Mouse (Mus musculus) lung, embryonic 16.5 days (tissue): ENCODE data around the gene Frmd4a. TPM values are rescaled to one million over a fixed set of nuclear protein-coding genes. Genes with fewer than 3 reads are reported as not detected.

ENCODE experiments used
- ATAC-seq: fragments of 200-750 bp; cut with Nextera tagmentation; 2 replicates; pipeline ENCODE4 v1.8.0; 2017; ENCODE audit warnings: low read depth, mild to moderate bottlenecking, moderate library complexity
- H3K27ac ChIP-seq: fragments of 300-500 bp; sonication (generic); 2 replicates; pipeline ENCODE4 v1.5.1; 2014; ENCODE audit warnings: mild to moderate bottlenecking, control low read depth, low read length
- H3K27me3 ChIP-seq: fragments of 300-500 bp; sonication (generic); 2 replicates; pipeline ENCODE4 v1.6.1; 2014; ENCODE audit warnings: low read depth, low read length, mixed read lengths; ENCODE audit not compliant: control insufficient read depth, insufficient read depth
- H3K36me3 ChIP-seq: fragments of 300-500 bp; sonication (generic); 2 replicates; pipeline ENCODE4 v1.6.1; 2014; ENCODE audit warnings: low read length; ENCODE audit not compliant: control insufficient read depth, insufficient read depth
- H3K4me1 ChIP-seq: fragments of 300-500 bp; sonication (generic); replicated peaks from 2 replicates; pipeline ENCODE4 v1.6.1; 2014; ENCODE audit warnings: low read length, mixed read lengths; ENCODE audit not compliant: control insufficient read depth, insufficient read depth
- H3K4me2 ChIP-seq: fragments of 300-500 bp; sonication (generic); 2 replicates; pipeline ENCODE4 v1.6.1; 2014; ENCODE audit warnings: low read depth, low read length, control low read depth
- H3K4me3 ChIP-seq: fragments of 300-500 bp; sonication (generic); 2 replicates; pipeline ENCODE4 v1.5.1; 2014; ENCODE audit warnings: mild to moderate bottlenecking, low read length, control low read depth
- H3K9ac ChIP-seq: fragments of 300-500 bp; sonication (generic); 2 replicates; pipeline ENCODE4 v1.6.1; 2014; ENCODE audit warnings: low read length, control low read depth
- H3K9me3 ChIP-seq: fragments of 300-500 bp; sonication (generic); 2 replicates; pipeline ENCODE4 v1.6.1; 2016; ENCODE audit warnings: low read length; ENCODE audit not compliant: control insufficient read depth
- WGBS: fragments of 180-500 bp; shearing (Covaris S2); extraction: QIAGEN DNeasy Blood & Tissue Kit; methylation state at CpG from one replicate; pipeline ENCODE4 v1.1.7; 2014; 5-methylcytosine and 5-hydroxymethylcytosine counted together
- polyA plus RNA-seq: library from polyadenylated mRNA; unstranded; fragments of >200 nt; fragmentation: Nextera tagmentation; extraction: Ambion mirVana; gene quantifications from 2 replicates; pipeline ENCODE4 v1.2.1, GENCODE M21; 2015

Frmd4a gene
- polyA plus RNA-seq, 1 experiment from 2014 or later = 29.1 TPM

GRCm38 (mm10) chr2:4547003-4547662, 529.6 kb downstream of the Frmd4a start:
- no peak overlapping the region for H3K4me3 ChIP-seq
- no peaks in the 10 kb centered on the region for H3K9me3 ChIP-seq
- H3K27ac ChIP-seq = peak overlapping the region; percentile 37; the same call in 1 of the 2 replicates
- no peak overlapping the region for H3K9ac ChIP-seq
- no peaks in the 10 kb centered on the region for H3K27me3 ChIP-seq
- no peak overlapping the region for H3K4me2 ChIP-seq
- H3K4me1 ChIP-seq = peaks cover 15% of the 10 kb centered on the region
- 60% methylated on average over 5 of the region's 5 CpGs for WGBS
- peaks cover 2% of the 10 kb centered on the region; the same call in 1 of the 2 replicates for H3K36me3 ChIP-seq
- ATAC-seq = peak; percentile 31; the same call in 1 of the 2 replicates

GRCm38 (mm10) chr2:4549271-4549670, 531.8 kb downstream of the Frmd4a start:
- ATAC-seq = 0 out of 2 replicates have a peak, but pooled peaks have one; percentile 4
- peaks cover 15% of the 10 kb centered on the region for H3K4me1 ChIP-seq
- H3K36me3 ChIP-seq = peaks cover 2% of the 10 kb centered on the region; the same call in 1 of the 2 replicates
- H3K27me3 ChIP-seq = no peaks in the 10 kb centered on the region
- no peak overlapping the region for H3K4me2 ChIP-seq
- H3K27ac ChIP-seq = no peak overlapping the region
- WGBS = 87% methylated on average over 14 of the region's 14 CpGs
- no peaks in the 10 kb centered on the region for H3K9me3 ChIP-seq
- no peak overlapping the region for H3K4me3 ChIP-seq
- no peak overlapping the region for H3K9ac ChIP-seq

- H3K9me3 ChIP-seq = no peaks in the 10 kb centered on the region
- H3K27ac ChIP-seq = no peak overlapping the region
- ATAC-seq = 0 out of 2 replicates have a peak, but pooled peaks have one; percentile 18
- no peak overlapping the region for H3K9ac ChIP-seq
- peaks cover 15% of the 10 kb centered on the region for H3K4me1 ChIP-seq
- H3K4me3 ChIP-seq = no peak overlapping the region
- no peaks in the 10 kb centered on the region for H3K27me3 ChIP-seq
- H3K4me2 ChIP-seq = no peak overlapping the region
- WGBS = 71% methylated on average over 10 of the region's 10 CpGs
- no peaks in the 10 kb centered on the region for H3K36me3 ChIP-seq
Observed at GRCm38 (mm10) chr2:4550017-4550763, 532.7 kb downstream of the Frmd4a start.

- H3K4me3 ChIP-seq = no peak overlapping the region
- no peak overlapping the region for H3K4me2 ChIP-seq
- H3K4me1 ChIP-seq = peaks cover 25% of the 10 kb centered on the region
- ATAC-seq = no peak
- no peaks in the 10 kb centered on the region for H3K27me3 ChIP-seq
- no peaks in the 10 kb centered on the region for H3K36me3 ChIP-seq
- 32% methylated on average over 2 of the region's 2 CpGs for WGBS
- H3K9ac ChIP-seq = no peak overlapping the region
- H3K9me3 ChIP-seq = no peaks in the 10 kb centered on the region
- no peak overlapping the region for H3K27ac ChIP-seq
Observed at GRCm38 (mm10) chr2:4551438-4551837, 533.9 kb downstream of the Frmd4a start.

- no peak for ATAC-seq
- 66% methylated on average over 2 of the region's 2 CpGs for WGBS
- Histone ChIP-seq H3K36me3 (no peaks in the 10 kb centered on the region), H3K4me3 (no peak overlapping the region), H3K4me1 (peaks cover 29% of the 10 kb centered on the region), H3K9ac (no peak overlapping the region), H3K27me3 (no peaks in the 10 kb centered on the region), H3K4me2 (no peak overlapping the region), H3K9me3 (no peaks in the 10 kb centered on the region), H3K27ac (no peak overlapping the region)
Observed at GRCm38 (mm10) chr2:4551866-4552265, 534.3 kb downstream of the Frmd4a start.

- ATAC-seq = no peak
- peaks cover 35% of the 10 kb centered on the region for H3K4me1 ChIP-seq
- no peaks in the 10 kb centered on the region for H3K27me3 ChIP-seq
- no peaks in the 10 kb centered on the region for H3K9me3 ChIP-seq
- H3K4me3 ChIP-seq = no peak overlapping the region
- no peak overlapping the region for H3K9ac ChIP-seq
- no peaks in the 10 kb centered on the region for H3K36me3 ChIP-seq
- H3K4me2 ChIP-seq = no peak overlapping the region
- H3K27ac ChIP-seq = no peak overlapping the region
- 77% methylated on average over 4 of the region's 4 CpGs for WGBS
Observed at GRCm38 (mm10) chr2:4552486-4552885, 535.0 kb downstream of the Frmd4a start.

- H3K9ac ChIP-seq = no peak overlapping the region
- H3K4me2 ChIP-seq = no peak overlapping the region
- 35% methylated on average over 7 of the region's 7 CpGs for WGBS
- peak overlapping the region; percentile 61; the same call in 1 of the 2 replicates for H3K27ac ChIP-seq
- no peaks in the 10 kb centered on the region for H3K36me3 ChIP-seq
- ATAC-seq = no peak; the same call in 1 of the 2 replicates
- peaks cover 42% of the 10 kb centered on the region for H3K4me1 ChIP-seq
- no peaks in the 10 kb centered on the region for H3K9me3 ChIP-seq
- no peaks in the 10 kb centered on the region for H3K27me3 ChIP-seq
- H3K4me3 ChIP-seq = no peak overlapping the region
Observed at GRCm38 (mm10) chr2:4555221-4555631, 537.7 kb downstream of the Frmd4a start.

GRCm38 (mm10) chr2:4556188-4556587, 538.7 kb downstream of the Frmd4a start:
- 75% methylated on average over 10 of the region's 10 CpGs for WGBS
- peaks cover 41% of the 10 kb centered on the region for H3K4me1 ChIP-seq
- H3K4me2 ChIP-seq = no peak overlapping the region

GRCm38 (mm10) chr2:4557028-4557427, 539.5 kb downstream of the Frmd4a start:
- Histone ChIP-seq H3K4me3 (no peak overlapping the region; the same call in 1 of the 2 replicates), H3K27ac (peak overlapping the region; percentile 99), H3K4me1 (peaks cover 41% of the 10 kb centered on the region), H3K9ac (peak overlapping the region; percentile 6; the same call in 1 of the 2 replicates), H3K4me2 (peak overlapping the region; percentile 25), H3K9me3 (no peaks in the 10 kb centered on the region), H3K36me3 (no peaks in the 10 kb centered on the region), H3K27me3 (no peaks in the 10 kb centered on the region)
- ATAC-seq = peak; percentile 18; the same call in 1 of the 2 replicates
- 17% methylated on average over 4 of the region's 4 CpGs for WGBS

More at GRCm38 (mm10) chr2:4556188-4556587, 538.7 kb downstream of the Frmd4a start:
- H3K9ac ChIP-seq = peak overlapping the region; percentile 6; the same call in 1 of the 2 replicates
- H3K27me3 ChIP-seq = no peaks in the 10 kb centered on the region
- no peak overlapping the region for H3K4me3 ChIP-seq
- no peaks in the 10 kb centered on the region for H3K9me3 ChIP-seq
- peak overlapping the region; percentile 99 for H3K27ac ChIP-seq
- no peaks in the 10 kb centered on the region for H3K36me3 ChIP-seq
- ATAC-seq = no peak
